Mouse (Mus musculus): ENCODE results near the gene Scgb1b19. TPM values are rescaled to one million over a fixed set of nuclear protein-coding genes. Genes with fewer than 3 reads are reported as not detected.
"Not testable (repeated sequence)": the region's sequence is repeated elsewhere in the genome, so short reads cannot be mapped to it uniquely, and the experiment has no call there.

Gene Scgb1b19
- not detected in 2 replicates for polyA plus RNA-seq (2012; rRNA removed)

GRCm38 (mm10) chr7:33286991-33287390 is at the start of gene Scgb1b19:
TSS of gene Scgb1b19 (plus strand) at chr7:33287291.
- H3K4me3 ChIP-seq (ENCODE audit: insufficient read depth, low read depth, low read length); H3K27me3 ChIP-seq (replicated peaks; ENCODE audit: control insufficient read depth, insufficient read depth, low read length); DNase-seq; H3K4me1 ChIP-seq (ENCODE audit: control insufficient read depth, insufficient read depth, low read length); H3K36me3 ChIP-seq (ENCODE audit: control insufficient read depth, insufficient read depth, low read length); H3K27ac ChIP-seq (ENCODE audit: insufficient read depth, low read depth, low read length): not testable (repeated sequence)
- 70% methylated on average over 3 of the region's 3 CpGs for WGBS

GRCm38 (mm10) chr7:33280238-33280637 is 6.9 kb upstream of the Scgb1b19 start, which contains the start of gene Scgb2b19:
TSS of gene Scgb2b19 (minus strand) at chr7:33280338.
- not testable (repeated sequence) for DNase-seq; H3K4me3 ChIP-seq (ENCODE audit: insufficient read depth, low read depth, low read length); H3K4me1 ChIP-seq (ENCODE audit: control insufficient read depth, insufficient read depth, low read length); H3K36me3 ChIP-seq (ENCODE audit: control insufficient read depth, insufficient read depth, low read length); H3K27ac ChIP-seq (ENCODE audit: insufficient read depth, low read depth, low read length); H3K27me3 ChIP-seq (replicated peaks; ENCODE audit: control insufficient read depth, insufficient read depth, low read length)

Other genes with a start within 250 kb of the Scgb1b19 start
- not detected in 2 replicates for gene Scgb2b17, start 230.7 kb upstream of the Scgb1b19 start, polyA plus RNA-seq (2012; rRNA removed)
- not detected in 2 replicates for gene Scgb1b17, start 223.8 kb upstream of the Scgb1b19 start, polyA plus RNA-seq (2012; rRNA removed)
- not detected in 2 replicates for gene Scgb2b18, start 113.4 kb upstream of the Scgb1b19 start, polyA plus RNA-seq (2012; rRNA removed)
- gene Scgb1b18, start 101.7 kb upstream of the Scgb1b19 start, polyA plus RNA-seq (2012; rRNA removed): not detected in 2 replicates
- not detected in 2 replicates for gene Scgb2b19, start 7.0 kb upstream of the Scgb1b19 start, polyA plus RNA-seq (2012; rRNA removed)
- gene Scgb2b20, start 79.0 kb downstream of the Scgb1b19 start, polyA plus RNA-seq (2012; rRNA removed): not detected in 2 replicates
- gene Scgb1b20, start 85.9 kb downstream of the Scgb1b19 start, polyA plus RNA-seq (2012; rRNA removed): not detected in 2 replicates
- not detected in 2 replicates for gene Scgb2b21, start 233.2 kb downstream of the Scgb1b19 start, polyA plus RNA-seq (2012; rRNA removed)

All from kidney, adult 2 months (tissue).